Mouse (Mus musculus) left cerebral cortex, adult 18-20 months (tissue): ENCODE results near the gene Prdm5. TPM values are rescaled to one million over a fixed set of nuclear protein-coding genes. Genes with fewer than 3 reads are reported as not detected.

ENCODE experiments used
- DNase-seq, 2 experiments: peaks; one replicate each; pipeline ENCODE4 v3.0.0; 2021 to 2022; ENCODE audit warnings: low spot score in 2 of 2, mixed read lengths in 1 of 2
- total RNA-seq, 2 experiments: library from RNA; stranded (reverse); gene quantifications; 2 replicates each; pipeline ENCODE4 v1.2.3; 2021

Prdm5 gene
- total RNA-seq, 2 experiments from 2014 or later = 5.5 to 6.0 TPM

DNA sequence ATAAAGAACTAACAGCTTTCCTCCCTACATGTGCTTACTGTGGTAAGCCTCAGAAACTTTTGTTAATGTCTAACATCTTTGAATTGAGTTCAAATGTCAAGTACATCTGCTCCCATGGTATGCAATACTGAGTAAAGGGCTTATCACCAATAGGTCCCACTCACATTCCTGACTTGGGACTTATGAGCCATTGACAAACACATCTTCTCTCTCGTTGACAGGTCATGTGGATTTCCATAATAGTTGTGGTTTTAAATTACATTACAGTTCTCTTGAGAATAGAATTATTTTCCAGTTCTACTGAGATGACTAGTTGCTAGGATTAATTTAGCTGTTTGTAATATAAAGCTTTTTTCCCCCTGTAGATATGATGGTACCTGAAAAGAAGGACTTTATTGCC, 49.9 kb downstream of the Prdm5 start:
- no peak for DNase-seq

DNA sequence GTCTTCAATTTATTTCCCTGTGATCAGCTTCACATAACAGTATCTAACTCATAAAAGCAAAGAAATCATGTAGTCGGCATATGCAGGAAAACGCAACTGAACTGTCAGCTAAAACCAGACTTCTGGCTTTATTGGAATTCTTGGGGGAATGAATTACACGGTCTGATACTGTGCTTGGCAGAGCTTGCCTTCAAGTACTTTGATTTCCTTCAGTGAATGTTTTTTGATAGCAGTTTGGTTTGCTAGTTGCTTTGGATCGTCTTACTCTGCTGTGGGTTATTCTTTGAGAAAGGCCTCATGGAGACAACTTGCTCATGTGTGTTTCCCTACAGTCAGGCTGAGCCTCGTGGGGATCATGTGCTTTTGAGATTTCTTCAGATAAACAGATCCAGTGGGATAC, 52.7 kb downstream of the Prdm5 start:
- DNase-seq = no peak

DNA sequence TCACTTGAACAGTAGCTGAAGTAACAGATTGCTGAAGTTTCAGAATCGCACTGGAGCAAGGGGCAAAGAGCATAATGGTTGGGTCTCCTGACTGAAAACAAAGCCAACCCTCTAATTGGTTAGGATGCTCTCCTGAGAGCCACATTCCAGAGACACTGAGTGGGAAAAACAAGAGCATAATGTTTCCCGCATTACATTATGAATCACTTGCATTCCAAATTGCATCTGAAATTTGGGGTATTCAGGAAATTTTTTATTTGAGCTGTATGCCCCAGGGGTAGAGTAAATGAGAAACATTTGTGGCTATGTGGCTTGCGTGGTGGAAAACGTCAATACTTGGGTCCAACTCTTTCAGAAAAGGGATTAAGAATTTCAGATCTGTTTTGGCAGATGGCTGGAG, 55.2 kb downstream of the Prdm5 start:
- DNase-seq = no peak

DNA sequence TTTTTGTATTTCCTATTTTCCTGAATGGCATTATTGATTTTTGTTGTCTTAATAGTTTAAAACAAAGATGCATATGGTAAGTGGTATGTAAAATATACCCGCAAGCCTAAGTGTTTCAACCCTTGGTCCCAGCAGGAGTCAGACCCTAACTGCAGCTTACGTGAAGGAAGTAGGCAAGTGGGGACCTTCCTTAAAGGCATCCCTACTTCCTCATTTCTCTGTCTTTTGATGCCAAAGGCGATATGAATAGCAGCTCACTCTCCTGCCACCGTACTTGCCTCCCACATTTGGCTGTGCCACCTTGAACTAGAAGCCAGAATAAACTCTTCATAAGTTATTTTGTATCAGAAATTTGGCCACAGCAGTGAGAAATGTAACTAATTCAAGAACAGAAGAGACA, 63.8 kb downstream of the Prdm5 start:
- DNase-seq = no peak

DNA sequence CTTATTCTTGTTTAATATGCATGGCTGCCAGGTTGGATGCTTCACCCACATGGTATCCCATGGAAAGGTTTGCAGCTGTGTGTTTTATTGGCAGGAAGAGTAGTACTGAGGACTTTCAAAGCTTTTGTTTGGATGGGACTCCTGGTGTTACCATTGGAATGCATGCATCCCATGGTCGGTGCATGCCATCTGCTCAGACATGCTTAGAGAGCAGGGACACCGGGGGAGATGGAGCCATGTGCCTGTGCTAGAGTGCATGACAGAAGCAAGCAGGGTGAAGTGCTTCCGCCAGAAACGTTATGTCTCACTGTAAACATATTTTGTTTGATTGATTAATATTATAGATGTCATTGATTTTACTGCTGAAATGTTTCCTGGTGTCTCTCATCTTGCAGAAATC, 70.3 kb downstream of the Prdm5 start:
- no peak for DNase-seq

DNA sequence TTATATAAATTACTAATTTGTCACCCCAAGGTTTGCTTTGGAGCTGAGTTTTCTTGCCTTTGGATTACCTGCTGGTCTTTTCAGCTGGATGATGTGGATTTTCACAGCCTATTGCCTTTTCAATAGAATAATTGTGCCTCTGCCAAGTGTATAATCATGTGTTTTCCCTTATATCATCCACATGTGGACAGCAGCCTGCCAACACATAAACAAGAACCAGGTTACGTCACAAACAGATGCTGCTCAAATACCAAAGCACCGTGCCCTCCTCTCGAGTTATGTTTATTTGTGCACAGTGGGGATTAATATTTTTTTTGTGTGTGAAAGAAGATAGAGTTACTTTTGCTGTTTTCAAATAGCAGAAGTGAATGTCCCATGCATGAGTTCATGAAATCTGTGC, 70.9 kb downstream of the Prdm5 start:
- DNase-seq = no peak

DNA sequence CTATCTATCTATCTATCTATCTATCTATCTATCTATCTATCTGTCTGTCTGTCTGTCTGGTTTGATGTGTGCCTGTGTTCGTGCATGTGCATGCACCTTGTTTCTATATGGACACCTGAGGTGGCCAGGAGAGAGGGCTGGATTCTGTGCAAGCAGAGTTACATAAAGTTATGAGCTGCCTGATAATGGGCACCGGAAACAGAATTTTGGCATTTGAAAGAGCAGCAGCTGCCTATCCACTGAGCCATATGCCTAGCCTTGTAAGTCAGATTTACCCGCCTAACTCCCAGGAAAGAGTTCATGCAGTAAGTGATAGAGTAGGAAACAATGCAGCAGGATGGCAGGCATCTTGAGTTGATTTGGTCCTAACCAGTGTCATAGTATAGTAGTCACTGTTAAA, 71.4 kb downstream of the Prdm5 start:
- DNase-seq = no peak

DNA sequence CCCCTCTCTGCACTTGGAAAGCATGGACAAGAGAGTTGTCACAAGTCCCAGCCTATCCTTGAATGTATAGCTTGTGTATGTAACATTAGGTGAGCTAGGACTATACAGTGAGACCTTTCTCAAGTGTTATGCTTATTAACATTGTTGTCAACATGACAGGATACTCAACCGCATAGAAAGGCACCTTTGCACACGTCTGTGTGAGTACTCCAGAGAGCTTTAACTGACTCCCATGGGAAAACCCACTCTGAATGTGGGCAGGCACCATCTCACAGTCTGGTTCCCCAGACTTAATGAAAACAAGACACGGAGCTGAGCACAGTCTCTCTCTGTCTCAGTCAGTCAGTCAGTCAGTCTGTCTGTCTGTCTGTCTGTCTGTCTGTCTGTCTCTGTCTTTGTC, 75.2 kb downstream of the Prdm5 start:
- no peak for DNase-seq

DNA sequence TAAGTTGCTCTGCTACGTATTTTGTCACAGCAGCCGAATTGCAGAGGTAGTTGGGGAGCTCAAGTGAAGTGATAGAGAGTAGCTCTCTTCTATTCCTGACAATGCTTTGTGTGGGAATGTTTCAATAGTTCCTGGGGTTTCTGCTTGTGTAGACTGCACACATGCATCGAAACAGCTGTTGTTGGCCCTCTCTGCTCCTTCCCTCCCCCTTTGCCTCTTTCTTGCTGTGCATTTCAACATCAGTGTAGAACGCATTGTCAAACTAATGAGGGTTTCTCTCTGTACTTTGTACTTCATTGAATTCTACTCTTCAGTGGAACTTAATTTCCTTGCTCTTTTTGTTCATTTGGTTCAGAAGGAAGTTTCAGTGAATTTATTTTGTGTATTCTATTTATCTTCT, 75.8 kb downstream of the Prdm5 start:
- no peak for DNase-seq

DNA sequence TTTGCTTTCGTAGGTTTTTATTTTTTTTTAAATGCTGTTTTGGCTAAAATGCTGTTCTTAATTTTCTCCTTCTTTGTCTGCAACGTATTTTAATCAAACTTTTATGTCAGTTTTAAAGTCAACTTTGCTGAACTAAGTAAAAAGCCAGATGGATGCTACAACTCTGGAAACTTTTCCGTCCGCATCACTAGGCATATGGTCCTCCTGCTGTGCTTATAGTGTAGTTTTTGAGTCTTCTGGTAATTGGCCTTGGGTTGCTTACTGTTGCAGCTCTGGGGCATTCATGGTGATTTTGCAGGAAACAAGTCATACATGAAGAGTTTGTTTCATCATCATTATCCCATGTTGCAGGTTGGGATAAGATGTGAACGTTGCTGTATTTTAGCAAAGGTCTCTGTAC, 81.8 kb downstream of the Prdm5 start:
- no peak for DNase-seq

DNA sequence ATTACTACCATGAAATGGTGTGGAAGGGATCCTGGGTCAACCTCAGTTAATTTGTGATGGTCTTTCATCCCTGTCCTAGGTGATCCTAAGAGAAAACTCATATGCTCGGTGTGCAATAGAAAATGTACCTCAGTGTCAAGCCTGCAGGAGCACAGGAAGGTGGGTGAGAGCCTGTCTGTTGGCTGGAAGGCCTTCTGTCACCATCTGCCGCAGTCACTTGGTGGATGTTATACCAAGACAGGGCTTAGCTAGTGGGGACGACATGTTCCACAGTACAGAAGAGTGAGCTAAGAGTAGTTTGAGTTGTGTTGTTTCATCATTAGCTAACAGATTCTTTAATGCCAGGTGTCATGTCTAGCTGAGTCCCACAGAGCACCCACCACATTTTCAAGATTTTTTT, 84.0 kb downstream of the Prdm5 start:
- DNase-seq = no peak

DNA sequence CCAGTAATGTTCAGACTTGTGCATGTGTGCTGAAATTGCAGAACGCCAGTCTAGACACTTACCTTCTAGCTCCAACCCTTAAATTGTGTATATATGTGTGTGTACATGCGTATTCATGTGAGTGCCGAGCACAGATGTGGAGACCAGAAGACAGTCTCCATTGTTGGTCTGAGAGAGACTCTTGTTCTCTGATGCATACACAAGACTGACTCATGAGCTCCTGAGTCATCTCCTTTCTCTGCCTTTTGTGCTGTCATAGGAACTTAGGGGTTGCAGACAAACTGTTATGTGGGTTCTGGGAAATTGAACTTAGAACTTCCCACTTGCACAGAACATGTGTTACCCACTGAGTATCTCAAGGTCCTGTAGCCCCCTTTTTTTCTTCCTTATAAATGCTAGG, 85.4 kb downstream of the Prdm5 start:
- no peak for DNase-seq

DNA sequence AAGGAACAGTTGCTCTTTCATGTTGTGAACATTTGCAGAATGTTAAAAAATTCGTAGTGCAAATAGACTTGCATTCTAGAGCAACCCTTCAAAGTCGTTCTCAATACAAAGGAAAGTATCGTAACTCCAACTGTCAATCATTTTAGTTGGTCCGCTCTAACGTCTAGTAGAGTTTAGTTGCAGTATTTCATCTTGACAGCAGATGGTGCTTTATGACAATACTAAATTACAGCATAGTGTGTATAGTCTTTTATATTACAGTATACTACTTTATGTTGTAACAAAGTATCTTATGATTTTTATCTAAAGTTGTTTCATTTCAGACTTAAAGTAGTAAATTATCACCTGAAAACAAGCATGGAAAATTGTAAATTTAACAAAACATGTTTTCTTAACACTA, 86.1 kb downstream of the Prdm5 start:
- DNase-seq = no peak

DNA sequence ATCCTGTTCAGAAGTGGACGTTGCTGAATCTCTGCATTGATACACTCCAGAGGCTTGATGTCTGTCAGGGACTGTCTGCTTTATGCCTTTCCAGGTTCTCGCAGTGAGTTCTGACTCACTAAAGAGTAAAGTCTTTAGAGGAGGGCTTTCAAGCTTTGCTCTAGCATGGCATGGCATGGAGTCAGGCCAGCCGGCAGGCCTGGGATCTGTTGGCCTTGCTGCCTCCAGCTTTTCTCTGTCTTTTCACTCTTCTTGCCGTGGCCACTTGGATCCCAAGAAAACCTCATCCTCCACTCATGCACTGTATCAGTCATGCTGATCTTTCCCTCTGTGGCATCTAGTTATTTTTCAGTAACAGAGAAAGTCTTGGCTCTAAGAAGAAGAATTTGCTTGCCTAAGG, 87.1 kb downstream of the Prdm5 start:
- DNase-seq = no peak

DNA sequence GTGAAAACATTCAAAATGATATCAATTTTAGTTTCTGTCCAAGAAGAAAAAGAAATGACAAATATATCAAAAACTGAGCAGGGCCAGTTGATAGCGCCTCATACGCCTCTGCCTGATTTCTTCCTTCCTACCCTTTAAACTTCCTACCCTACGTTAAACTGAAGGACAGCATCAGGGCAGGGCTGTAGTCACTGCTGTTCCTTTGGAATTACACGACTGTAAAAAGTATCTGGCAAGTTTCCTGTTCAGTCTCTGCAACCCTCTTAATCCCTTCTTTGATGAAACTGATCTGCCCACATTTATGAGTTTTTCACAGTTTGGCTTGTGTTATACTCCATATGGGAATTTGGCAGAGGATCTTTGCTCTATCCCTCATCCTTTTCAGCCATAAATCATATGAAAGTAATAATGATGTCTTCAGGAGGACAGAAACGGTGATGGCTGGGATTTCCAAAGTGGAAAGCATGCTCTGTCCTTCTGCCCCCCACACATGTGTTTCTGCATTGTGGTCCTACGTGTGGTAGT, 93.0 kb downstream of the Prdm5 start:
- DNase-seq = no peak

DNA sequence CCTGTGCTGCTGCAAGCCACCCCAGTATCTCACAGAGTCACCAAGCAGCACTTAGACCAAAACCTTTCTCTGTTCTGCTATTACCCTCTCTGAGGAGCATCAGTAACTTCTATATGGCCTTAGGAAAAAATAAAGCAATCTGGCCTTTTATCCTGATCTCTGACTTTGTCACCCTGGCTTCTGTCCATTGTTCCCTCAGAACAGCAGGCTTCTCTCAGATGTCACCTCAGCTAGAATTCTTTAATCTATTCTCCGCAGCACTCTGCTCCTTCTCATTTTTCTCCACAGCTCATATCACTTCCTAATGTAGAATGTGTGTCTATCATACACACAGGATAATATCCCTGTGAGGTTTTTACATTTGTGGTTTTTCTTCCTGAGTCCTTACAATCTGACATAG, 99.5 kb downstream of the Prdm5 start:
- DNase-seq = no peak

DNA sequence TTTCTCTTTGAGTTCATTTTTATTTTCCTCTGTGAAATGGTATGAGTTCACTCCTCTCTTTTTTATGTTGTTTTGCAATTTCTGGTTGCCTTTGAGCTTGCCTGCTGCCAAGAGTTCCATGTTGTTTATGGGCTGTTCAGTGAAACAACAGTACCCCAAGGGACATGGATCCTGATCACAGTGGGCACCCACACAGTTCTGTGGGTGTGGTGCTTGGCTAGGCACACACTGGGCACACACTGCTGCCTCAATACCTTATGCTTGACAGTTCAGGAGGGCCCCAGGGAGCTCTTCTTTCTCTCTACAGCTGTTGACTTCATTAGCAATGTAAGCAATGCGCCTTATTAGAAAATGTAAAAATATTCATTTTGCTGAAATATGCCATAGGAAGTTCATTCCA, 110.0 kb downstream of the Prdm5 start:
- DNase-seq = no peak

DNA sequence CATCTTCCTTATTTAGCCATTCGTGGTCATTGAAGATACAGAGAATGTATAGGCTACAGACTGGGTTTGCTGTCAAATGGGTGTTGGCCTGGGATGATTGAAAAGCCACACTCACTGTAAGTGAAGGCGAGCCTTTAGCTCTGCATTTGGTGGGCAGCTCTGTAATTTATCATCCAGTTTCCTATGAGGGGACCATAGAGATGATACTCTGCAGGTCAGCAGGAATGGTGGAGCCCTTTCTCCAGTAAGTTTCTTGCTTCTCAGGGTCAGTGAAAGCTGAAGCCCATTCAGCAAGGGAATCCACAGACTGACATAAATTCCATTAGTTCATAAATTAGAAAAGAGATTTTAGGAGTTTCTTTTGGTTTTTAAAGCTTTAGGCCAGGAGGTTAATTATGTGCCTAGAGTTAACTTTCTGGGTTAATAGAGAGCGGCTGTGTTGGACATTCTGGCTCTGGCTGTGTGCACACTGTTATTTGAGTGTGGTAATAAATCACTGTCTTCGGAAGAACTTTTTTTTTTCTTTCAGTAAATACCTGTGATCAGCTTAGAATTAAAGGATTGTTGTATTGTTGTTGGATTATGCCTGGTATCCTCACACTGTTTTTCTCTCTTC, 113.4 kb downstream of the Prdm5 start:
- no peak for DNase-seq

DNA sequence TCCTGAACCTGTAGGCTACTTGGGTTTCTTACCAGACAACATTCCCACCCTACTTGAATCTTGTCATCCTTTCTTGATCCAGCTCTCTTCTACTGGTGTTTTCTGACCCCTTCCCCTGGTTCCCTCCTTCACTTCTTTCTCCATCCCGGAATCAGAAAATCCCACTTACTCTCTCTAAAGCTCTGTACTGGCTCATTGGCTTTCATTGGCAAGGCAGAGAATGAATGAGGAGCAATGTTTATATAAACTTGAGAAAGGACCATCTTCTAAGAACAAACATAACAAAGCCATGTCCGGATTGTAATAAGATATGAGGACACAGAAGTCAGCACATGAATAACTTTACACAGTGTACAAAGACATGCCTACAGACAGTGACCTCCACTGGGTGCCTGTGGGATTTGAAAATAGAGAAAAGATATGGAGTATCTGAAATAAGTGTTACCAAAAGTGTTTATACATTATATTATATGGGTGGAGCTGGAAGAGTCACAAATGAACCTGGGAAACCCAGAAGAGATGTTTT, 127.9 kb downstream of the Prdm5 start:
- DNase-seq = no peak

DNA sequence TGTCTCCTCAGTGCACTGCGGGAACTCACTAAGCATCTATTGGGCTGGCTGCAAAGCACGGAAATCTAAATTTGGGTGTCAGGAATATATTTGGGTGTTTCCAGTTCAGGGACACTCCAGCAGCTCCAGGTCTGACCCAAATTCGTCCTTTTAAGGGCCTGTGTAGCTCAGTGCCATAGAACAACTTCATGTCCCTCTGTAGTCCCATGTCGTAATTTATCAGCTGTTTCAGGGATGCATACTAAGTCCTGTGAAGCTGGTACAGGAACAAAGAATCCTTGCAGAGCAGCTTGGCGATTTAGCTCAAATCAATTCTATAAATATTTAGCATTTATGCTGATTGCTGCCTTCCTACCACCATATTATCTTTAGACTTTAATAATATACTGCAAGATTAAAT, 136.6 kb downstream of the Prdm5 start:
- no peak for DNase-seq

DNA sequence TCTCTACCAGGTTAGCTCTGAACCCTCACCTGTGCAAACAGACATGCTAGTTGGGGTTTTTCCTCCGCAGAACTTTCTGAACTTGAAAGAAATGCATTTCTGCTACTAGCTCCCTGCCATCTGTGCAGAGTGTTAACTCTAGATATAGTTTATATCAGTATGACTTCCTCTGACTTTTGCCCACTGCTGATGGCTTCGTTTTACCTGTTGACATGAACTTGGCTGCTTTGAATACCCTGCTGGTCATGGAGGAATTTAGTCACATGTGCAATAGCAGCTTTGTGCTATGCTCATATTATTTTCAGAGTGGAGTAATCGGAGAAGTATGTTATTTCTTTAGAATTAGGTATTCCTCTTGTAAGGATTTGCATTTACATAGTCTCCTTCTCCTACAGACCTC, 142.9 kb downstream of the Prdm5 start:
- no peak for DNase-seq

DNA sequence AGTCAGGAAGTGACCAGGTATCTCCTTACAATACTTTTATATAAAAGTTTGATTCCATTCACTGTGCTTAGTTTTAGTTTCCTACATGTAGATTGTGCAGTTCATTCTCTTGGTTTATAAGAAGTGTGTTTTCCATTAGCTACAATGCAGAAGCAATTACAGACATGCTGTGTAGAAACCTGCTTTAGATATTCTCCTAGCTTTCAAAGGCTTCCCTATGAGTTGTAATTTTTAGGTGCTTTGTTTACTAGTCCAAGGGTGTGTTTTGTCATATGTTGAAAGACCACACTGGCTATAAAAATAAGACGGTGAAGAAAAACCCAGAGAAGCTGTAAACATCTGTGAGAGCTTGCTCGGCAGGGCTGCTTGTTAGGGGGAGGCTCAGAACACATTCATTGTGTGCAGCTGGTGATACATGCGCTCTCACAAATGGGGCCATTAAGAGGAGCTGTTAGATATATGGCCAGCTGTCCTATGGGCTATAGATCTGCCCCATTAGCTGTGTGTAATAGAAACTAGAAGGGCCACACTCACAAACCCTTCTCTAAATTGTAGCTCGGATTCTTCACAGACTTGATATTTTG, 144.8 kb downstream of the Prdm5 start:
- no peak for DNase-seq

DNA sequence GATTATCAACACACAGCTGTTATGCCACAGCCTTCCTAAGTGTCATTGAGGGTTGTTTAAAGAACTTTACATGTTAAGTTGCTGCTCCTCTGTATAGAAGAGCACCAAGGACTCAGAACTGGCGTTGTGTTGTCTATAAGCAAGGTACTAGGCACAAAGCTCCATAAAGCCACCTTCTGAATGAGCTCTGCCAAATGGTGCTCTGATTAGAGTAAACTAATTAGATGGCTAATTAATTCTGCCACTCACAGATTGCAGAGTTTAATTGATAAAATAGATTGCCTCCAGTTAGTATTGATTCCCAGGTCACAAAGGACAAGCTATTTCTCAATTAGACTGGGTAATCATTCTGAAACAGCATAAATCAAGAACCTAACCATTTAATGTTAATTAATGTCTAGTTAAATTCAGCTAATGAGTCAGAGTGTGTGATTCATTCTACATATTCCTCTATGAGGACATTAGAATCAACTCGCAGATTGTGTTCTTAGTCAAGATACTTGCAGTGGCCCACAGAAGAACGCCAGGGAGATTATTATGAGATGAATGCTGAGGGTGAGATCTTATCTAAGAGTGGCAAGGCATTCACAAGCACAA, 147.0 kb downstream of the Prdm5 start:
- DNase-seq = no peak
